In genomic region chr12:85598611-85599477, GRCm38 (mm10) we compare ENCODE assay signal across 8 mouse cellular contexts. TPM values are rescaled to one million over a fixed set of nuclear protein-coding genes. Genes with fewer than 3 reads are reported as not detected.
DNase-seq lines count a peak whose midpoint lies in the region; ATAC-seq and TF ChIP-seq lines count a peak whose summit lies in the region.

TSS of gene Jdp2 (plus strand) at chr12:85599027.

- peaks cover 34% of the 10 kb centered on the region for H3K79me2 ChIP-seq in CH12.LX (replicated peaks; ENCODE audit: control insufficient read depth, extremely low read depth, insufficient read depth, poor library complexity, severe bottlenecking)

- dilution Hi-C loops in CH12.LX (cut with MboI; ENCODE audit: extremely low pct_ligation_motif_present, extremely low pct_unique_long_range_greater_than_20kb, low sequenced_read_pairs) = no loop called here

- intact Hi-C loops in heart, postnatal 25 days (cut with DNase I) = loop anchor here (5.0 kb wide), 1 partner anchor 67 kb away; no protein-coding TSS in a partner anchor

- under 1% methylated on average over 75 of the region's 90 CpGs for WGBS in forebrain, embryonic 16.5 days
- WGBS in lung, embryonic 14.5 days = under 1% methylated on average over 84 of the region's 90 CpGs

- peaks cover 12% of the 10 kb centered on the region for H3K9me3 ChIP-seq in CH12.LX (replicated peaks; ENCODE audit: low read length)
- H3K9me3 ChIP-seq in forebrain, embryonic 16.5 days (ENCODE audit: control insufficient read depth, low read length) = no peaks in the 10 kb centered on the region
- no peaks in the 10 kb centered on the region for H3K9me3 ChIP-seq in lung, embryonic 14.5 days (ENCODE audit: low read depth, low read length)

- H3K9ac ChIP-seq in CH12.LX (ENCODE audit: insufficient read depth, low read depth) = peak within 1 kb of the TSS; percentile 94
- H3K9ac ChIP-seq in forebrain, embryonic 16.5 days (replicated peaks; ENCODE audit: low read depth, low read length) = peak within 1 kb of the TSS; percentile 63
- H3K9ac ChIP-seq in lung, embryonic 14.5 days = peak within 1 kb of the TSS; percentile 83

- H3K36me3 ChIP-seq in CH12.LX (replicated peaks in 1 of 2; ENCODE audit: control insufficient read depth in 1 of 2, insufficient read depth in 1 of 2, low read length in 1 of 2) = peaks cover 0 to 22% of the 10 kb centered on the region in 2 experiments
- no peaks in the 10 kb centered on the region for H3K36me3 ChIP-seq in forebrain, embryonic 16.5 days (ENCODE audit: control insufficient read depth, insufficient read depth)
- no peaks in the 10 kb centered on the region for H3K36me3 ChIP-seq in lung, embryonic 14.5 days (ENCODE audit: insufficient read depth)

- H3K4me1 ChIP-seq in CH12.LX (ENCODE audit: control insufficient read depth in 1 of 2, insufficient read depth in 2 of 2) = peaks cover 20 to 61% of the 10 kb centered on the region in 2 experiments; a peak in 3 of 4 replicates
- peaks cover 27% of the 10 kb centered on the region for H3K4me1 ChIP-seq in forebrain, embryonic 16.5 days (replicated peaks; ENCODE audit: control insufficient read depth, insufficient read depth, low read length)
- peaks cover 14% of the 10 kb centered on the region for H3K4me1 ChIP-seq in lung, embryonic 14.5 days (ENCODE audit: insufficient read depth)

- TF ChIP-seq POLR2A in CH12.LX (IDR thresholded peaks at IDR 0.05; ENCODE audit: low read depth, low read length) = peak; percentile 55; the same call in 1 of the 2 replicates

- H3K4me3 ChIP-seq in CH12.LX (replicated peaks in 1 of 3; ENCODE audit: low read depth in 2 of 3, low read length in 2 of 3, poor library complexity in 1 of 3) = peak within 1 kb of the TSS; percentile 73 to 94 (median 80)
- H3K4me3 ChIP-seq in forebrain, embryonic 16.5 days (replicated peaks; ENCODE audit: low read length) = peak within 1 kb of the TSS; percentile 71
- H3K4me3 ChIP-seq in layer of hippocampus, adult 2 months = peak within 1 kb of the TSS; percentile 96
- H3K4me3 ChIP-seq in lung, embryonic 14.5 days (ENCODE audit: low read depth, low read length) = peak within 1 kb of the TSS; percentile 78

- TF ChIP-seq EP300 in CH12.LX (IDR thresholded peaks at IDR 0.05; ENCODE audit: low read length) = no peak

- no peaks in the 10 kb centered on the region for H3K27me3 ChIP-seq in CH12.LX (replicated peaks)
- H3K27me3 ChIP-seq in forebrain, embryonic 16.5 days (replicated peaks; ENCODE audit: control insufficient read depth, insufficient read depth, low read length) = no peaks in the 10 kb centered on the region
- H3K27me3 ChIP-seq in lung, embryonic 14.5 days (ENCODE audit: insufficient read depth, low read length) = no peaks in the 10 kb centered on the region

- peak within 1 kb of the TSS; percentile 76 for H3K27ac ChIP-seq in CH12.LX (ENCODE audit: insufficient read depth, low read depth)
- peak within 1 kb of the TSS; percentile 49 for H3K27ac ChIP-seq in forebrain, embryonic 16.5 days (ENCODE audit: low read length)
- H3K27ac ChIP-seq in layer of hippocampus, adult 2 months = peak within 1 kb of the TSS; percentile 99
- H3K27ac ChIP-seq in lung, embryonic 14.5 days (ENCODE audit: low read depth) = peak within 1 kb of the TSS; percentile 89

- 0 out of 4 replicates have a peak, but pooled peaks of 1 of the 2 experiments have one; percentile 6 for TF ChIP-seq CTCF in CH12.LX (conservative IDR thresholded peaks at IDR 0.05 in 1 of 2, IDR thresholded peaks at IDR 0.05 in 1 of 2; ENCODE audit: low read depth in 2 of 2, low read length in 2 of 2)
- TF ChIP-seq CTCF in layer of hippocampus, adult 2 months (conservative IDR thresholded peaks at IDR 0.05) = peak; percentile 52
- peak; percentile 51 for TF ChIP-seq CTCF in lung, embryonic 14.5 days (IDR thresholded peaks at IDR 0.05; ENCODE audit: low read depth)

- ATAC-seq in forebrain, embryonic 16.5 days = peak; percentile 88
- ATAC-seq in lung, embryonic 14.5 days (ENCODE audit: insufficient read depth) = peak; percentile 96
- peak; percentile 91 for ATAC-seq in neutrophil, adult 5-6 weeks (ENCODE audit: extremely low read depth, insufficient number of reproducible peaks, low FRiP score, poor library complexity, severe bottlenecking)

- peak; percentile 66 for DNase-seq in CH12.LX (ENCODE audit: extremely low read depth)
- peak; percentile 85 for DNase-seq in cerebellum, adult 11-12 months
- peak; percentile 94 for DNase-seq in heart, postnatal 25 days (ENCODE audit: low spot score)
- peak; percentile 70 to 74 for DNase-seq in layer of hippocampus, adult 2 months (ENCODE audit: low spot score in 2 of 2)
- DNase-seq in lung, embryonic 14.5 days = peak; percentile 95
- DNase-seq in testis, postnatal 14 days (ENCODE audit: low spot score) = peak; percentile 80

- in situ Hi-C loops in CH12.LX (cut with MboI; ENCODE audit: low pct_ligation_motif_present, low pct_unique_long_range_greater_than_20kb, low sequenced_read_pairs) = no loop called here

- H3K4me2 ChIP-seq in CH12.LX (ENCODE audit: insufficient read depth, low read depth, poor library complexity, severe bottlenecking) = peak within 1 kb of the TSS; percentile 93
- peak within 1 kb of the TSS; percentile 70 for H3K4me2 ChIP-seq in forebrain, embryonic 16.5 days (ENCODE audit: low read length)
- H3K4me2 ChIP-seq in lung, embryonic 14.5 days = peak within 1 kb of the TSS; percentile 89

- TF ChIP-seq RAD21 in CH12.LX (IDR thresholded peaks at IDR 0.05; ENCODE audit: low read depth, low read length) = no peak; the same call in 1 of the 2 replicates

TF ChIP-seq in CH12.LX, 34 proteins besides CTCF, POLR2A, EP300 and RAD21:
- peak; percentile 9; the same call in 1 of the 2 replicates for TF ChIP-seq CHD1 (IDR thresholded peaks at IDR 0.05; ENCODE audit: low read depth, low read length)
- TF ChIP-seq BHLHE40 (IDR thresholded peaks at IDR 0.05; ENCODE audit: low read depth, low read length) = peak; percentile 2; the same call in 1 of the 2 replicates
- peak; percentile 78 for TF ChIP-seq ELF1 (IDR thresholded peaks at IDR 0.05; ENCODE audit: low read depth, low read length)
- peak; percentile 44; the same call in 1 of the 2 replicates for TF ChIP-seq ZMIZ1 (IDR thresholded peaks at IDR 0.05; ENCODE audit: low read depth, low read length)
- peak; percentile 17; the same call in 1 of the 2 replicates for TF ChIP-seq SIN3A (IDR thresholded peaks at IDR 0.05; ENCODE audit: low read length)
- TF ChIP-seq E2F4 (IDR thresholded peaks at IDR 0.05; ENCODE audit: insufficient replicate concordance, low read depth, low read length) = no peak
- TF ChIP-seq MAZ (IDR thresholded peaks at IDR 0.05; ENCODE audit: low read depth, low read length) = 0 out of 2 replicates have a peak, but pooled peaks have one; percentile 45
- TF ChIP-seq UBTF (IDR thresholded peaks at IDR 0.05; ENCODE audit: low read depth, low read length) = peak; percentile 17
- no peak for TF ChIP-seq NELFE (IDR thresholded peaks at IDR 0.05; ENCODE audit: low read depth, low read length)
- peak; percentile 62 for TF ChIP-seq MXI1 (IDR thresholded peaks at IDR 0.05; ENCODE audit: low read depth, low read length)

RNA-seq across cellular contexts. Expression of gene Jdp2, which starts in this region (rescaled TPM):
- 86.5 and 88.9 TPM in 2 replicates for total RNA-seq in CH12.LX (2012; rRNA removed)
- total RNA-seq in CH12.LX (2014; rRNA removed) = 64.7 and 67.3 TPM in 2 replicates
- polyA plus RNA-seq in CH12.LX (2012; ENCODE audit: insufficient read length, low read depth) = 104 and 114 TPM in 2 replicates
- polyA plus RNA-seq in forebrain, embryonic 16.5 days (2015; fragmentation: Nextera tagmentation; extraction: Ambion mirVana) = 0.56 and 0.66 TPM in 2 replicates
- total RNA-seq in heart, postnatal 25 days (2021) = 1 to 10 TPM; 8.8 to 9.2 TPM
- 10 to 100 TPM; 48.2 to 49.5 TPM for total RNA-seq in layer of hippocampus, adult 2 months (2021)
- 1.3 and 2.2 TPM in 2 replicates for polyA plus RNA-seq in lung, embryonic 14.5 days (2014; fragmentation: Nextera tagmentation; extraction: Ambion mirVana)
- total RNA-seq in neutrophil, adult 5-6 weeks (2017) = 63.4 and 67.7 TPM in 2 replicates

Comparison
In these comparisons a context has a peak if more than half of its experiments do, and no peak if none do; other contexts are left out.
1. Peak in every context shown above with its lines: DNase-seq, ATAC-seq, H3K4me3 ChIP-seq and H3K27ac ChIP-seq.
2. RNA of gene Jdp2 (polyA plus RNA-seq): 104 to 114 TPM in CH12.LX; 1.3 to 2.2 TPM in lung, embryonic 14.5 days and 0.56 to 0.66 TPM in forebrain, embryonic 16.5 days; every median in the first group is over 10 times any median in the second.
3. Peak in ATAC-seq, H3K4me3 ChIP-seq, H3K27ac ChIP-seq, H3K9ac ChIP-seq and H3K4me2 ChIP-seq in forebrain, embryonic 16.5 days; RNA of the gene not detected or under 1 TPM.
4. H3K27ac ChIP-seq: peak in every context shown above with its lines; median percentile 99 in layer of hippocampus, adult 2 months; 89 in lung, embryonic 14.5 days; 76 in CH12.LX; 49 in forebrain, embryonic 16.5 days.